Mouse (Mus musculus) stomach, postnatal 0 days (tissue): ENCODE measurements around the gene Ctu2. TPM values are rescaled to one million over a fixed set of nuclear protein-coding genes. Genes with fewer than 3 reads are reported as not detected.

Experiments used
- ATAC-seq: fragments of 200-750 bp; cut with Nextera tagmentation; 2 replicates; pipeline ENCODE4 v1.8.0; 2017; ENCODE audit not compliant: low FRiP score, low TSS enrichment
- DNase-seq: peaks from one replicate; pipeline ENCODE4 v3.0.0-alpha.2; 2016; ENCODE audit warnings: low spot score
- H3K27ac ChIP-seq: fragments of 300-500 bp; sonication (generic); replicated peaks from 2 replicates; pipeline ENCODE4 v1.5.1; 2014; ENCODE audit warnings: mild to moderate bottlenecking, control low read depth
- H3K27me3 ChIP-seq: fragments of 300-500 bp; sonication (generic); 2 replicates; pipeline ENCODE4 v1.6.1; 2014; ENCODE audit warnings: low read length; ENCODE audit not compliant: control insufficient read depth, insufficient read depth
- H3K36me3 ChIP-seq: fragments of 300-500 bp; sonication (generic); 2 replicates; pipeline ENCODE4 v1.6.1; 2014; ENCODE audit warnings: low read length, mixed read lengths; ENCODE audit not compliant: control insufficient read depth, insufficient read depth
- H3K4me1 ChIP-seq: fragments of 300-500 bp; sonication (generic); replicated peaks from 2 replicates; pipeline ENCODE4 v1.6.1; 2014; ENCODE audit warnings: antibody characterized with exemption; ENCODE audit not compliant: control insufficient read depth, insufficient read depth
- H3K4me2 ChIP-seq: fragments of 300-500 bp; sonication (generic); replicated peaks from 2 replicates; pipeline ENCODE4 v1.6.1; 2014; ENCODE audit warnings: low read depth, mild to moderate bottlenecking, control low read depth, moderate library complexity
- H3K4me3 ChIP-seq: fragments of 300-500 bp; sonication (generic); 2 replicates; pipeline ENCODE4 v1.5.1; 2014; ENCODE audit warnings: low read depth, low read length, control low read depth
- H3K9ac ChIP-seq: fragments of 300-500 bp; sonication (generic); 2 replicates; pipeline ENCODE4 v1.6.1; 2014; ENCODE audit warnings: mild to moderate bottlenecking, low read length, control low read depth, mixed read lengths
- H3K9me3 ChIP-seq: fragments of 300-500 bp; sonication (generic); 2 replicates; pipeline ENCODE4 v1.6.1; 2016; ENCODE audit warnings: low read length; ENCODE audit not compliant: control insufficient read depth
- CTCF ChIP-seq: IDR thresholded peaks from 2 replicates; pipeline ENCODE4 v1.5.1; 2016; ENCODE audit warnings: antibody characterized with exemption, low read depth, mild to moderate bottlenecking, moderate library complexity
- EP300 ChIP-seq: optimal IDR thresholded peaks from 2 replicates; pipeline ENCODE3; 2016; ENCODE audit warnings: antibody characterized with exemption
- WGBS: fragments of 180-500 bp; shearing (Covaris S2); extraction: QIAGEN DNeasy Blood & Tissue Kit; methylation state at CpG from one replicate; pipeline ENCODE4 v1.1.7; 2014; 5-methylcytosine and 5-hydroxymethylcytosine counted together
- polyA plus RNA-seq: library from polyadenylated mRNA; unstranded; fragments of >200 nt; fragmentation: Nextera tagmentation; extraction: Ambion mirVana; gene quantifications from 2 replicates; pipeline ENCODE4 v1.2.1, GENCODE M21; 2015

The Ctu2 gene
- 33.1 and 34.5 TPM in 2 replicates for polyA plus RNA-seq

GRCm38 (mm10) chr8:122475580-122476320 lies at the start of gene Ctu2, which contains the start of gene Rnf166:
TSS of gene Ctu2 (plus strand) at chr8:122476143.
TSS of gene Rnf166 (minus strand) at chr8:122476064.
- Histone ChIP-seq H3K4me1 (peaks cover 8% of the 10 kb centered on the region; the same call in 1 of the 2 replicates), H3K27me3 (no peaks in the 10 kb centered on the region), H3K27ac (peak within 1 kb of the TSS; percentile 75), H3K4me3 (peak within 1 kb of the TSS; percentile 99), H3K36me3 (peaks cover 6% of the 10 kb centered on the region), H3K4me2 (peak within 1 kb of the TSS; percentile 86), H3K9me3 (no peaks in the 10 kb centered on the region), H3K9ac (peak within 1 kb of the TSS; percentile 93)
- peak; percentile 93 for DNase-seq
- no peak for TF ChIP-seq EP300
- TF ChIP-seq CTCF = no peak; the same call in 1 of the 2 replicates
- under 1% methylated on average over 84 of the region's 103 CpGs for WGBS
- ATAC-seq = peak; percentile 91

DNA sequence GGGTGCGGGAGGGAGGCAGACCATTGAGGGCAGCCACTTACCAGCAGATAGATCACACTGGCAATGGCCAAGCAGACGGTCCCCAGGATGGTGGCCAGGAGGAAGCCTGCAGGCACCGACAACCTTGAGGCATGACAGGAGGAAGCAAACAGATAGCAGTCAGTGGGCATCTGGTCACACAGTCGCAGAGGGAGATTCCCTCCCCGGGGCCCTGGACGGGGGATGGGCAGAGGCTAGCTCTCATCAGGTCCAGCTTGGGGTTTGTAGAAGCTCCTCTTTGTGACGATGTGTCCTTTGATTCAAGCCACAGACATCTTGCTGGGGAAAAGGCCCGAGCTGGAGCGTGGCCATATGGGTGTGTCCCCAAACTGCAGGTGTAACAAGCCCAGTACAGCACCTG lies 49.8 kb upstream of the Ctu2 start:
- Histone ChIP-seq H3K9me3 (no peaks in the 10 kb centered on the region), H3K4me2 (no peak overlapping the region), H3K27ac (no peak overlapping the region), H3K4me3 (no peak overlapping the region), H3K9ac (no peak overlapping the region), H3K4me1 (no peaks in the 10 kb centered on the region), H3K36me3 (no peaks in the 10 kb centered on the region), H3K27me3 (no peaks in the 10 kb centered on the region)
- DNase-seq = no peak
- 73% methylated on average over 9 of the region's 9 CpGs for WGBS
- no peak for TF ChIP-seq EP300
- no peak for TF ChIP-seq CTCF
- no peak for ATAC-seq

DNA sequence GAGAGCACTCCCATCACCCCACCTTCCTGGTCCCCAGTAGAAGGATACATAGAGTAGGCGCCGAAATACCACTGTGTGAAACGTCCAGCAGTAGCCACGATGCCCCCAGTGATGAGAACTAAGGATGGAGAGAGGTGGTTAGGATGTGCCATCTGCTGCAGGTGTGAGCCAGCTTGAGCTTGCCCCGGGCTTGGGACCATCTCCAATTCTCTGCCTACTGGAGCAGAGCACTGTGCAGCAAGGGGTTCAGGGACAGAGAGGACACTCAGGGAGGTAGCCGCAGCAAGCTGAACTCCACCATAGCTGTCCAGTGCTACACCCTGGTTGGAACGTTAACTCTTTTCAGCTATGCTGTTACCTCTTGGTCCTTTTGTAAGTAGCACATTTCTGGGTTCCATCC lies 48.3 kb upstream of the Ctu2 start:
- no peak for TF ChIP-seq EP300
- TF ChIP-seq CTCF = no peak
- no peaks in the 10 kb centered on the region for H3K9me3 ChIP-seq
- WGBS = 87% methylated on average over 7 of the region's 7 CpGs

DNA sequence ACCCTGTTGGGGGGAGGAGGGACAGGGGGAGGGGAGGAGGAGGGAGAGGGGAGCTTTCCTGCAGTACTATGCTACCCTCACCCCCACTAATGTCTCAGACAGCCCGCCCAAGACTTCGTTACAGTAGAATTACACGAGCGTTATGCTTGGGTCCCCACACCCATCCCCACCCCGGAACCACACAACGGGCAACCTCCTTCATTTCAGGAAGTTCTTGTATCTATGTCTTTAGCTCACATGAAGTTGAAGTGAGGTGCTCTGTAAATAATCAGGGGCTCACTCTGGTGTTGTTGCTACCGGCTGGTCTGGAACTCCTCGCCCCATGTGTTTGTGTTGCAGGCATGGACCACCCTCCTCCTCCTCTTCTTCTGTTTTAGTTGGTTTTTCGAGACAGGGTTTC lies 47.8 kb upstream of the Ctu2 start:
- Histone ChIP-seq H3K36me3 (no peaks in the 10 kb centered on the region), H3K27ac (no peak overlapping the region), H3K4me3 (no peak overlapping the region), H3K9ac (no peak overlapping the region), H3K4me1 (no peaks in the 10 kb centered on the region), H3K27me3 (no peaks in the 10 kb centered on the region), H3K9me3 (no peaks in the 10 kb centered on the region), H3K4me2 (no peak overlapping the region)
- WGBS = 84% methylated on average over 9 of the region's 9 CpGs
- TF ChIP-seq EP300 (no peak), CTCF (no peak)
- DNase-seq (no peak), ATAC-seq (no peak)

More for the DNA sequence above, 48.3 kb upstream of the Ctu2 start:
- Histone ChIP-seq H3K9ac (no peak overlapping the region), H3K4me2 (no peak overlapping the region), H3K4me3 (no peak overlapping the region), H3K4me1 (no peaks in the 10 kb centered on the region), H3K36me3 (no peaks in the 10 kb centered on the region), H3K27me3 (no peaks in the 10 kb centered on the region), H3K27ac (no peak overlapping the region)
- ATAC-seq (no peak), DNase-seq (no peak)

DNA sequence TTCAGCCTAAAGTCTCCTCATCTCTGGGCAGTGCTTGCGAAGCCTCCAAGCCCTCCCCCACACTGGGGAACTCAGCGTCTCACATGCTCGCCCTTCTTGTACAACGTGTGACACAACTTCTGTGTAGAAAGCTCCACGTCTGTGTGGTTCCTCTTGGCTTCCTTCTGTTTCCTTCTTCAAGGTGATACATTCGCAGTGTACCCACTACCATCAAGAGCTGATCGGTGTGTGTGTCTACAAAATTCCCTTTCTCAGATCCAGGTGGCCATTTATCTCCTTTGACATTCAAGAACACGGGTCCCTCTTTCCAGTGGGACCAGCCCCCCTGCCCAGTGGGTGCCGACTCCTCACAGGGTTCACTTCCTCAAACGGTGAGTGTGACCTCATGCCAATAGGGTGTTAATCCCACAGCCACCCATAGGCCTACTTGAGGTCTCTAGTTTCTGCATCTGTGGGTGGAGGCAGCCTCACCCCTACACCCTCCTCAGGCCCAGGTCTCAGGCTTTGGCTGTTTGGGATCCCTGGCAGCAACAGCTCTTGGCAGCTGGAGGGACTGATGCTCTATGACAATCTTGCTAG lies 45.8 kb upstream of the Ctu2 start:
- no peaks in the 10 kb centered on the region for H3K27me3 ChIP-seq
- no peak overlapping the region for H3K4me3 ChIP-seq
- WGBS = 82% methylated on average over 10 of the region's 10 CpGs
- H3K4me2 ChIP-seq = no peak overlapping the region
- H3K27ac ChIP-seq = no peak overlapping the region
- H3K9ac ChIP-seq = no peak overlapping the region
- no peaks in the 10 kb centered on the region for H3K4me1 ChIP-seq
- TF ChIP-seq EP300 (no peak), CTCF (no peak)
- no peaks in the 10 kb centered on the region for H3K9me3 ChIP-seq
- ATAC-seq = no peak
- peaks cover 3% of the 10 kb centered on the region; the same call in 1 of the 2 replicates for H3K36me3 ChIP-seq
- DNase-seq = no peak

GRCm38 (mm10) chr8:122430646-122431045 lies 45.3 kb upstream of the Ctu2 start:
- TF ChIP-seq EP300 (no peak), CTCF (no peak)
- Histone ChIP-seq H3K4me1 (no peaks in the 10 kb centered on the region), H3K4me3 (no peak overlapping the region), H3K9ac (no peak overlapping the region), H3K27me3 (no peaks in the 10 kb centered on the region), H3K9me3 (no peaks in the 10 kb centered on the region), H3K27ac (no peak overlapping the region), H3K36me3 (peaks cover 3% of the 10 kb centered on the region; the same call in 1 of the 2 replicates), H3K4me2 (no peak overlapping the region)
- ATAC-seq (no peak), DNase-seq (no peak)
- WGBS = 75% methylated on average over 3 of the region's 3 CpGs
